Mouse (Mus musculus) forebrain, postnatal 0 days (tissue): Measurements from ENCODE around the gene Cblb. TPM values are rescaled to one million over a fixed set of nuclear protein-coding genes. Genes with fewer than 3 reads are reported as not detected.

Experiments
- ATAC-seq: fragments of 200-750 bp; cut with Nextera tagmentation; 2 replicates; pipeline ENCODE4 v1.8.0; 2017; ENCODE audit warnings: mild to moderate bottlenecking, moderate library complexity
- DNase-seq: peaks from one replicate; pipeline ENCODE4 v3.0.0-alpha.2; 2015
- H3K27ac ChIP-seq: fragments of 300-500 bp; sonication (generic); 2 replicates; pipeline ENCODE4 v1.5.1; 2014; ENCODE audit warnings: low read depth, mild to moderate bottlenecking, antibody characterized with exemption, low read length, moderate library complexity, mixed read lengths
- H3K27me3 ChIP-seq: fragments of 300-500 bp; sonication (generic); 2 replicates; pipeline ENCODE4 v1.6.1; 2014; ENCODE audit warnings: mild to moderate bottlenecking, low read length, mixed read lengths; ENCODE audit not compliant: insufficient read depth
- H3K36me3 ChIP-seq: fragments of 300-500 bp; sonication (generic); 2 replicates; pipeline ENCODE4 v1.6.1; 2014; ENCODE audit warnings: mild to moderate bottlenecking, moderate library complexity; ENCODE audit not compliant: insufficient read depth
- H3K4me1 ChIP-seq: fragments of 300-500 bp; sonication (generic); 2 replicates; pipeline ENCODE4 v1.6.1; 2014; ENCODE audit warnings: antibody characterized with exemption; ENCODE audit not compliant: insufficient read depth
- H3K4me2 ChIP-seq: fragments of 300-500 bp; sonication (generic); 2 replicates; pipeline ENCODE4 v1.6.1; 2014; ENCODE audit warnings: low read depth, mild to moderate bottlenecking, moderate library complexity
- H3K4me3 ChIP-seq: fragments of 300-500 bp; sonication (generic); 2 replicates; pipeline ENCODE4 v1.5.1; 2014; ENCODE audit warnings: low read depth, low read length, mixed read lengths
- H3K9ac ChIP-seq: fragments of 300-500 bp; sonication (generic); 2 replicates; pipeline ENCODE4 v1.6.1; 2014; ENCODE audit warnings: mild to moderate bottlenecking
- H3K9me3 ChIP-seq: fragments of 300-500 bp; sonication (generic); 2 replicates; pipeline ENCODE4 v1.6.1; 2016; ENCODE audit warnings: low read length
- CTCF ChIP-seq: sonication (generic); IDR thresholded peaks from 2 replicates; pipeline ENCODE4 v1.5.1; 2016; ENCODE audit warnings: antibody characterized with exemption, control low read depth, low read depth
- WGBS: fragments of 180-500 bp; shearing (Covaris S2); extraction: QIAGEN DNeasy Blood & Tissue Kit; methylation state at CpG from one replicate; pipeline ENCODE4 v1.1.7; 2014; 5-methylcytosine and 5-hydroxymethylcytosine counted together
- polyA plus RNA-seq: library from polyadenylated mRNA; unstranded; fragments of >200 nt; fragmentation: Nextera tagmentation; extraction: Ambion mirVana; gene quantifications from 2 replicates; pipeline ENCODE4 v1.2.1, GENCODE M21; 2015
- total RNA-seq: library from RNA; depleted of rRNA; stranded (reverse); fragments of >200 nt; gene quantifications from 2 replicates; pipeline ENCODE4 v1.2.3, GENCODE M21; 2014

Gene Cblb
- total and polyA plus RNA-seq, 2 experiments from 2014 or later: 6.5 to 14.5 TPM

DNA sequence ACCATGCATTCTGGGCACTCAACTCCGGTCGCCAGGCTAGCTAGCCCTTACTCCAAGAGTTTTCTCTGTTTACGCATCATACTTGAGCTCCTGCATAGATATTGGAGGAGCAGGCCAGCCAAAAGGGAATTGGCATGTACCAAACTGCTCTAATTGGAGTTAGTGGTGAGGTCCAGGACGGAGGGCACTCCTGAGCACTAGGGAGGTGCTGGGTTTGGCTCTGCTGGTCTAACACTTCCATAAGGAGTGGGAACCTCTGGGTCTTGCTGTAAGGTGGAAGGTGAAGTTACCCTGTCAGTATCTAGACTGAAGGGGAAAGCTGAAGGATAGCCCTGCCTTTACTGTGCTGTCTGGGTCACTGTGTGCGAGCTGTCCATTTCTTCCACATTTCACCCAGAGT is 39.1 kb downstream of the Cblb start:
- 85% methylated on average over 5 of the region's 5 CpGs for WGBS
- no peaks in the 10 kb centered on the region for H3K9me3 ChIP-seq

GRCm38 (mm10) chr16:52071290-52071689 is 40.3 kb downstream of the Cblb start:
- no peak for TF ChIP-seq CTCF
- no peak overlapping the region for H3K4me3 ChIP-seq
- WGBS: 85% methylated on average over 2 of the region's 2 CpGs
- H3K4me1 ChIP-seq: peaks cover under 1% of the 10 kb centered on the region; the same call in 1 of the 2 replicates
- H3K4me2 ChIP-seq: no peak overlapping the region
- DNase-seq: no peak
- H3K27ac ChIP-seq: no peak overlapping the region
- no peak overlapping the region for H3K9ac ChIP-seq
- ATAC-seq: no peak
- H3K27me3 ChIP-seq: no peaks in the 10 kb centered on the region
- H3K36me3 ChIP-seq: no peaks in the 10 kb centered on the region
- H3K9me3 ChIP-seq: no peaks in the 10 kb centered on the region

More for the DNA sequence above, 39.1 kb downstream of the Cblb start:
- Histone ChIP-seq H3K4me3 (no peak overlapping the region), H3K4me2 (no peak overlapping the region), H3K4me1 (no peaks in the 10 kb centered on the region), H3K27me3 (no peaks in the 10 kb centered on the region), H3K9ac (no peak overlapping the region), H3K36me3 (no peaks in the 10 kb centered on the region), H3K27ac (no peak overlapping the region)
- no peak for ATAC-seq
- no peak for DNase-seq
- TF ChIP-seq CTCF: no peak

DNA sequence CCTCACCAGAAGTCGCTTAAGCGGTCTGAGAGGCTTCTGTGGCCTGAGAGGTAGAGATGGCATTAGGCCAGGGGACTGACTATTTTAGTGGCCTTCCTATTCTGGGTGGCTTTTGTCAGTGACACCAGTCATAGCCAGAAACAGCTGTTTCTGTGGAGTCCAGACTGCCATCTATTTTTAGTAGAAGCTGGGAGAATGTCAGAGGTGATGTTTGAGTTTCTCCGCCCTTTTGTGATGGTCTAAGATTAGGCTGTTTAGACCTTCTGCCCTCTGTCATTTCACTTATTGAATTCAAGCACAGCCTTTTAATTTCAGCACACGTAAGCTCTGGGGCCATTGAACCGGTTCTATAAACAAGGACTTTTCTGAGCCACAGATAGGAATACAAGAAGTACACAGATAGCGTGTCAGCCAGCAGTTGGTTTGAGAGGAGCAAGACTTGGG is 40.8 kb downstream of the Cblb start:
- no peaks in the 10 kb centered on the region for H3K36me3 ChIP-seq
- no peak overlapping the region for H3K27ac ChIP-seq
- H3K4me3 ChIP-seq: no peak overlapping the region
- peaks cover 5% of the 10 kb centered on the region; the same call in 1 of the 2 replicates for H3K4me1 ChIP-seq
- no peaks in the 10 kb centered on the region for H3K27me3 ChIP-seq
- no peaks in the 10 kb centered on the region for H3K9me3 ChIP-seq
- WGBS: 78% methylated on average over 6 of the region's 6 CpGs
- H3K9ac ChIP-seq: no peak overlapping the region
- no peak for TF ChIP-seq CTCF
- DNase-seq: no peak
- ATAC-seq: no peak
- H3K4me2 ChIP-seq: no peak overlapping the region

- H3K27me3 ChIP-seq: no peaks in the 10 kb centered on the region
- H3K9ac ChIP-seq: no peak overlapping the region
- 47% methylated on average over 7 of the region's 7 CpGs for WGBS
- H3K36me3 ChIP-seq: no peaks in the 10 kb centered on the region
- no peak overlapping the region for H3K4me3 ChIP-seq
- H3K27ac ChIP-seq: no peak overlapping the region
- DNase-seq: peak; percentile 29
- TF ChIP-seq CTCF: no peak
- no peaks in the 10 kb centered on the region for H3K9me3 ChIP-seq
- H3K4me2 ChIP-seq: no peak overlapping the region
- peaks cover 10% of the 10 kb centered on the region for H3K4me1 ChIP-seq
- ATAC-seq: no peak
Measured at GRCm38 (mm10) chr16:52076652-52077051, 45.6 kb downstream of the Cblb start.

- H3K36me3 ChIP-seq: no peaks in the 10 kb centered on the region
- DNase-seq: no peak
- 37% methylated on average over 4 of the region's 4 CpGs for WGBS
Measured at GRCm38 (mm10) chr16:52077901-52078300, 46.9 kb downstream of the Cblb start.

DNA sequence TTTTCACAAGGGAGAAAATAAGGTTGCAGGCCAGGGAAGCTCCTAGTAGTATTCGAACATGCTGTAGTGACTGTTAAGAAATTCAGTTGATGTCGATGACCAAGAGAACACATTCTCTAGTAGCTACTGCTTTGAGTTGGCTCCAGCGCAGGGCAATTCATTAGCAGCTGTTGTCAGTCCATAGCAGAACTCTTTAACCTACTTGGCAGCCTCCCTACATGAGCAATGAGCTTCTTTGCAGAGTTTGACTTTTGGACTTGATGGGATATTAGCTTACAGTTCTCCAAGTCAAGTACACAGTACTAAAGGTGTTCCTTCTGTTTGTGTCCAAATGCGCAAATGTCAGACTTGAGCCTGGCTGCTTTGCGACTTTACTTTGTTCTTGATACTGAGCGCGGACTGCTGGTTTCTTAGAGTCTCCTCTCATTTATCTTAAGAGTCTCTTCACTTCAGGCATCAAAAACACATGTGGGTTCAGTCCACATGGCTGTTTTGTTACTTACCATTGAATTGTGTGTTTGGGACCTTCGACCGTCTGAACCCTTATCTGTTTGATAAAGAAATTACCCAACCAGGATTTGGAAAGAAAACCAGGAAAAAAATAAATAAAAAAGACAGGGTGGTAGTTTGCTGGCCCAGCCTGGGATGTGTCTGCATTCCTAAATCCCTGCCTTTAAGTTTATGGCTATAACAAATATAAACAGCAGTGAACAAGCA is 47.9 kb downstream of the Cblb start:
- H3K4me1 ChIP-seq: peaks cover 10% of the 10 kb centered on the region
- no peaks in the 10 kb centered on the region for H3K36me3 ChIP-seq
- WGBS: 81% methylated on average over 9 of the region's 9 CpGs
- H3K27ac ChIP-seq: no peak overlapping the region
- TF ChIP-seq CTCF: no peak
- H3K4me2 ChIP-seq: no peak overlapping the region
- DNase-seq (no peak), ATAC-seq (no peak)
- no peaks in the 10 kb centered on the region for H3K27me3 ChIP-seq
- H3K4me3 ChIP-seq: no peak overlapping the region
- H3K9me3 ChIP-seq: no peaks in the 10 kb centered on the region
- no peak overlapping the region for H3K9ac ChIP-seq

More at GRCm38 (mm10) chr16:52077901-52078300, 46.9 kb downstream of the Cblb start:
- Histone ChIP-seq H3K27me3 (no peaks in the 10 kb centered on the region), H3K9ac (no peak overlapping the region), H3K9me3 (no peaks in the 10 kb centered on the region), H3K4me2 (no peak overlapping the region), H3K4me1 (peaks cover 10% of the 10 kb centered on the region), H3K27ac (no peak overlapping the region), H3K4me3 (no peak overlapping the region)
- no peak for ATAC-seq
- no peak for TF ChIP-seq CTCF

DNA sequence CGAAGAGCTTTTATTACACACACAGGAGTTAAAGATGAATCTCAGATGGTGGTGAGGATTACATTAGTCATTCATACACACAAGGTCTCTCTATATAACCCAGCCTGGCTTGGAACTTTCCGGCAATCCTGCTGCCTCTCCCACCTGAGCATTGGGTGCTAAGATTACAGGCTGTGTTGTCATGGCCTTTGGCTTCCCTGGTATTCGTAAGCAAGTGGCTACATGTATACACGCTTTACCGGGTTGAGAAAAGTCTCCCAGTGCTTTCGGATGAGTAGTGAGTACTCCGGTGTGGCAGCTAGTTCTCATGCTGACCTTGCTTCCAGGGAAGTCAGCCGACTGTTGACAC is 48.4 kb downstream of the Cblb start:
- no peak for ATAC-seq
- H3K4me3 ChIP-seq: no peak overlapping the region
- no peaks in the 10 kb centered on the region for H3K9me3 ChIP-seq
- no peak for TF ChIP-seq CTCF
- DNase-seq: no peak
- peaks cover 10% of the 10 kb centered on the region for H3K4me1 ChIP-seq
- no peak overlapping the region for H3K4me2 ChIP-seq
- H3K27me3 ChIP-seq: no peaks in the 10 kb centered on the region
- no peak overlapping the region for H3K27ac ChIP-seq
- 95% methylated on average over 8 of the region's 8 CpGs for WGBS
- H3K36me3 ChIP-seq: no peaks in the 10 kb centered on the region
- H3K9ac ChIP-seq: no peak overlapping the region
